Comparison of ENCODE assay signal across 8 mouse cellular contexts in the genomic region with DNA sequence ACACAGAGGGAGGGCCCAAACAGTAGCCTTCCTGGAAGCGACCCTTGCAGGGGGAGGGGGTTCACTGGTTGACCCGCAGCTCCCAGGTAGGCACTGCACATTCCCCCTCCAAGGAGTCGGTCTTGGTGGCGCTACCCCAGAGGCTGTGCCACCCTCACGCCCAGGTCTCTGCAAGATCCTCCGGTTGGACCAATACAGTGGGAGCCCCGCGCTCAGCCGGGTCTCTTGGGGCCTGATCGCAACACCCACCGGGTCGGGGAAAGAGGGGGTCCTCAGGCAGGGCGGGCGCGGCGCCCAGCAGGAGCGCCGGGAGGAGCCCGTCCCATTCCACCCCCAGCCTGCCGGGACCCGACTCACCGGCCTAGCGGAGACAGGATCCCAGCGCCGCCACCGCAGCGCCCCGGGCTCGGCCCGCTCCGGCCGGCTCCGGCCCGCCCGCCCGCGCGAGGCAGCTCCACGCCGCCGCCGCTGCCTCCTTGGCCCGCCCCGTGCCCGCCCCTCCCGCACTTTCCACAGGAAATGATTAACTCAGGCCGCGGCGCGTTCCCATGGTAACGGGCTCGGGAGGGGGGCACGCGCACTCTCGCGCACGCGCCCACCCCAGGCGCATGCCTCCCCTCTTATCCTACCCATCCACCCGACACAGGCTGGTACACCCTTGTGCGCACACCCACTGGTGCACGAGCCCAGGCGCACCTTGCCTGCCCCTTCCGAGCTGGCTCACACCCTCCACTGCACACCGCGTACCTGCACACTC.
DNase-seq lines count a peak whose midpoint lies in the region; ATAC-seq and TF ChIP-seq lines count a peak whose summit lies in the region.

No protein-coding gene starts in this region.

- TF ChIP-seq EP300 in ES-Bruce4 (IDR thresholded peaks at IDR 0.05; ENCODE audit: insufficient read depth, low read depth, low read length), result 0 out of 2 replicates have a peak, but pooled peaks have one; percentile 1

- H3K27ac ChIP-seq in ES-Bruce4 (ENCODE audit: insufficient read depth, low read length), result peak overlapping the region; percentile 88
- peak overlapping the region; percentile 46; the same call in 1 of the 2 replicates for H3K27ac ChIP-seq in forebrain, embryonic 16.5 days (ENCODE audit: low read length)
- peak overlapping the region; percentile 97 for H3K27ac ChIP-seq in layer of hippocampus, adult 2 months
- peak overlapping the region; percentile 88 for H3K27ac ChIP-seq in neural tube, embryonic 15.5 days (replicated peaks)

- H3K9me3 ChIP-seq in ES-Bruce4 (replicated peaks; ENCODE audit: control insufficient read depth, insufficient read depth, low read length, poor library complexity, severe bottlenecking), result no peaks in the 10 kb centered on the region
- H3K9me3 ChIP-seq in forebrain, embryonic 16.5 days (ENCODE audit: control insufficient read depth, low read length), result no peaks in the 10 kb centered on the region
- H3K9me3 ChIP-seq in neural tube, embryonic 15.5 days (replicated peaks), result no peaks in the 10 kb centered on the region

- H3K36me3 ChIP-seq in ES-Bruce4 (ENCODE audit: control insufficient read depth, insufficient read depth, low read length, poor library complexity, severe bottlenecking), result no peaks in the 10 kb centered on the region
- no peaks in the 10 kb centered on the region for H3K36me3 ChIP-seq in forebrain, embryonic 16.5 days (ENCODE audit: control insufficient read depth, insufficient read depth)
- no peaks in the 10 kb centered on the region for H3K36me3 ChIP-seq in neural tube, embryonic 15.5 days

- H3K27me3 ChIP-seq in ES-Bruce4 (ENCODE audit: control insufficient read depth, insufficient read depth, low read length, poor library complexity, severe bottlenecking), result no peaks in the 10 kb centered on the region
- H3K27me3 ChIP-seq in forebrain, embryonic 16.5 days (replicated peaks; ENCODE audit: control insufficient read depth, insufficient read depth, low read length), result peaks cover 7% of the 10 kb centered on the region
- peaks cover 13% of the 10 kb centered on the region for H3K27me3 ChIP-seq in neural tube, embryonic 15.5 days (replicated peaks)

- peak overlapping the region; percentile 91 for H3K9ac ChIP-seq in ES-Bruce4 (ENCODE audit: low read depth, poor library complexity, severe bottlenecking)
- H3K9ac ChIP-seq in forebrain, embryonic 16.5 days (replicated peaks; ENCODE audit: low read depth, low read length), result peak overlapping the region; percentile 79
- H3K9ac ChIP-seq in neural tube, embryonic 15.5 days (replicated peaks), result peak overlapping the region; percentile 90

- no peak for TF ChIP-seq CTCF in ES-Bruce4 (IDR thresholded peaks at IDR 0.05; ENCODE audit: low read depth, low read length)
- no peak for TF ChIP-seq CTCF in layer of hippocampus, adult 2 months (conservative IDR thresholded peaks at IDR 0.05)

- no peak for TF ChIP-seq POLR2A in ES-Bruce4 (IDR thresholded peaks at IDR 0.05; ENCODE audit: insufficient read depth, low read length)

- peak overlapping the region; percentile 92 for H3K4me2 ChIP-seq in forebrain, embryonic 16.5 days (ENCODE audit: low read length)
- H3K4me2 ChIP-seq in neural tube, embryonic 15.5 days, result peak overlapping the region; percentile 91

- intact Hi-C loops in heart, postnatal 36 days (cut with DNase I), result no loop called here

- peak overlapping the region; percentile 53 for H3K4me3 ChIP-seq in ES-Bruce4 (ENCODE audit: low read depth, low read length)
- peak overlapping the region; percentile 68 for H3K4me3 ChIP-seq in forebrain, embryonic 16.5 days (replicated peaks; ENCODE audit: low read length)
- H3K4me3 ChIP-seq in layer of hippocampus, adult 2 months, result peak overlapping the region; percentile 78
- H3K4me3 ChIP-seq in neural tube, embryonic 15.5 days (replicated peaks), result peak overlapping the region; percentile 74

- H3K4me1 ChIP-seq in ES-Bruce4 (ENCODE audit: control insufficient read depth, insufficient read depth, low read length), result peaks cover 13% of the 10 kb centered on the region
- H3K4me1 ChIP-seq in forebrain, embryonic 16.5 days (replicated peaks; ENCODE audit: control insufficient read depth, insufficient read depth, low read length), result peaks cover 35% of the 10 kb centered on the region
- H3K4me1 ChIP-seq in neural tube, embryonic 15.5 days, result peaks cover 67% of the 10 kb centered on the region

- 1% methylated on average over 47 of the region's 66 CpGs for WGBS in forebrain, embryonic 16.5 days
- under 1% methylated on average over 52 of the region's 66 CpGs for WGBS in neural tube, embryonic 15.5 days

- peak; percentile 63 for DNase-seq in cerebellum, adult 11 months
- peak; percentile 82 to 83 for DNase-seq in heart, postnatal 36 days
- peak; percentile 86 to 91 for DNase-seq in layer of hippocampus, adult 2 months (ENCODE audit: low spot score in 2 of 2)
- DNase-seq in lung, adult 18-20 months, result peak; percentile 81 to 82
- DNase-seq in thymus, postnatal 0 days (ENCODE audit: low spot score), result peak; percentile 87

- ATAC-seq in forebrain, embryonic 16.5 days, result peak; percentile 88
- peak; percentile 83 for ATAC-seq in neural tube, embryonic 15.5 days (ENCODE audit: low FRiP score)

Comparison
In these comparisons a context has a peak if more than half of its experiments do, and no peak if none do; other contexts are left out.
1. Peak in every context shown above with its lines: DNase-seq, ATAC-seq, H3K4me3 ChIP-seq and H3K27ac ChIP-seq.
2. H3K27ac ChIP-seq: peak in every context shown above with its lines; median percentile 97 in layer of hippocampus, adult 2 months; 88 in ES-Bruce4; 88 in neural tube, embryonic 15.5 days; 46 in forebrain, embryonic 16.5 days.